Mouse (Mus musculus) heart, adult 11 months (tissue): Measurements from ENCODE around the gene Sidt2.
A peak's percentile ranks its signal among the peaks of the same experiment; 100 is the strongest.

Experiments used
- DNase-seq: peaks from one replicate; pipeline ENCODE4 v3.0.0; 2022

Gene Sidt2

DNA sequence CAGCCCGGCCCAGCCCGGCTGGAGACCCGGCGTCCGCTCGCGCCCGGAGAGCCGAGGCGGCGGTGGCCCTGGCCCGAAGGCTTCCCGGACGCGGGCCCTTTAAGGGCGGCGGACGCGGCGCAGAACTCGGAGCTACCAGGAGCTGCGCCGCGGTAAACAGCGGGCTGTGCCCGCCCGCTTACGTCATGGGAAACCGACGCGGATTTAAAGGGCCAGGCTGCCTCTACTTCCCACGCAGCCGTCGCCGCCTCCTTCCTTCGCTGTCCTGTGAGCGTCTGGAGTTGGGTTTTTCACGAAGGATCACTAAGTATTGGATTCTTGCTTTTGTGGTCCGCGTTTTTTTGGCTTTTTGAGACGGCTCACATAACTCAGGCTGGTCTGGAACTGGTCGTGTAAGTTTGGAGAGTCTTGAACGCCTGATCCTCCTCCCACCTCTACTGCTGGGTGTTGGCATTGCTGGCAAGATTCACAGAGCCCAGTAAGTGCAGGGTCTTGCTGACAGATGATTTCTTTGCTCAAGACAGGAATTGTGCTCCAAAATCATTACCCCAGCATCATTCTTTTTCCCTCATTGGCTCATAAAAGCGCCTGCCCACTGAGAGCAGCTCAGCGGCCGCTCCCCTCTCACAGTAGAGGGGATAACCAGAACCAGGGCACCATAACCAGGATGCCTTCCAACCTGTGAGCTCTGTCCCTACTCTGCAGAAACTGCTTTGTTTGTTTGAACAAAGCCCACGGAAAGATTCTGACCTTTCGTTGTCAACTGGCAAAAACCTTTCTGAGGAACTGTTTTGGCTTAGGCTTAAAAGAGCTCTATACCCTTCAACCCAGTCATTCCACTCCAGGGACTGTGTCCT lies at the start of gene Sidt2:
Sidt2 (minus strand) TSS at position 152 of the 857 bp plus-strand sequence.
- DNase-seq = peak; percentile 99

DNA sequence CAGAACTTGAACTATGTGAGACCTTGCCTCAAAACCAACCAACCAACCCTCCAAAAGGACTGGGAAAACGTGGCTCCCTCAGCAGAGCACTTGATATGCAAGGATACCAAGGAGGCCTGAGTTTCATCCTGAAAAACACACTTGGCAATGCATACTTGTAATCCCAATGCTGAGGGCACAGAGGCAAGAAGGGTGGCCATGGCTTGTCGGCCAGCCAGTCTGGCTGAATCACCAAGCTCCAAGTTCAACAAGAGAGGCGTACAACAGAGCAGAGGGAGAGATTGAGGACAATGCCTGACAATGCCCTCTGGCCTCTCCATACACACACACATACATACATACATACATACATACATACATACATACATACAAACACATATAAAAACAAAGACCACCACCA lies 49.5 kb upstream of the Sidt2 start:
- DNase-seq = no peak

DNA sequence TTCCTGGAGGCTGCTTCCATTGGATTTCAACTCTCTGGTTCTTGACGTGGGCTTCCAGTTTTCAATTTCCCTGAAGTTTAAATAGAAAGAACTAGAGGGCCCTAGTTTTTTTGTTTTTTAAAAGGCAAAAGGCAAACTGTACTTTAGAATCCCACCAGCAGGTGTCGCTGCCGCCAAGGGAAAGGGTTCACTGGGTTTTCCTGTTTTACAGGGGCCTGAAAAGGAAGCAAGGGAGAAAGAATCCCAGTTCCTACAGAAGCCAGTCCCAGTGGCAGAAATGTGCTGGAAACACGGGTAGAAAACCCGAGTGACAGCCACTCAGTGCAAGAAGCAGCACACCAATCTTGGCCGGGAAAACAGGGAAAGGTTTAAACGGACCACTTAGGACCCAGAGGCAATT lies 48.7 kb upstream of the Sidt2 start:
- DNase-seq = peak; percentile 95

DNA sequence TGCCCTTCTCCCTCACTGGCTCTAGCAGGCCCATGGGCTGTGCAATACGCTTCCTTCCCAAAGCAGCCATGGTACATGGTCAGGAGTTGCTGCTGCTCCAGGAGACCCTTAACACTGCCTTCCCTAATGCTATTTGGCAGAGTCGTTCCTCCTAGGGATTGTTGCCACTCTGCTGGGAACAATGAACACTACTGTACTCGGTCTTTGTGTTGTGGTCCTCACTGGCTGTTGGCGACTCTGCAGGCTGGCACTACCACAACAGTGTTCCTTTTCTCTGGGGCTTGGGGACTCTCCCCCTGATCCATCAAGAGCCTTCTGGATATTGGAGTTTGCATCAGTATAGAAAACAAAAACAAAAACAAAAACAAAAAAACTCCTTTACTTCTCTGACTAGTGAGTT lies 44.0 kb upstream of the Sidt2 start:
- no peak for DNase-seq

DNA sequence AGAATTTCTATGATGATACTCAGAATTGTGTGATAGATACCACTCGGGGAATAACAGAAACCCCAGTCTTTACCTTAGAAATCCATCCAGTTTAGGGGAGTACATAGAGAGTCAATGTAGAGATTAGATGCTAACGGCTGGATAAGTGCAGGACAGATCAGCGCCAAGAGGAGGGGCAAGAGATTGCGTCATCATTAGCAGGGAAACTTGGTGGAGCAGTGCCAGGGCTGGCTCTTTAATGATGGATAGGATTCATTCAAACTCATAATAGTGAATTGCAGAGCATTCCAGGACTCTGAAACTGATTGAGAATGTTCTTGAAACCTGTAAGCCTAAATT lies 30.1 kb upstream of the Sidt2 start:
- peak; percentile 97 for DNase-seq

DNA sequence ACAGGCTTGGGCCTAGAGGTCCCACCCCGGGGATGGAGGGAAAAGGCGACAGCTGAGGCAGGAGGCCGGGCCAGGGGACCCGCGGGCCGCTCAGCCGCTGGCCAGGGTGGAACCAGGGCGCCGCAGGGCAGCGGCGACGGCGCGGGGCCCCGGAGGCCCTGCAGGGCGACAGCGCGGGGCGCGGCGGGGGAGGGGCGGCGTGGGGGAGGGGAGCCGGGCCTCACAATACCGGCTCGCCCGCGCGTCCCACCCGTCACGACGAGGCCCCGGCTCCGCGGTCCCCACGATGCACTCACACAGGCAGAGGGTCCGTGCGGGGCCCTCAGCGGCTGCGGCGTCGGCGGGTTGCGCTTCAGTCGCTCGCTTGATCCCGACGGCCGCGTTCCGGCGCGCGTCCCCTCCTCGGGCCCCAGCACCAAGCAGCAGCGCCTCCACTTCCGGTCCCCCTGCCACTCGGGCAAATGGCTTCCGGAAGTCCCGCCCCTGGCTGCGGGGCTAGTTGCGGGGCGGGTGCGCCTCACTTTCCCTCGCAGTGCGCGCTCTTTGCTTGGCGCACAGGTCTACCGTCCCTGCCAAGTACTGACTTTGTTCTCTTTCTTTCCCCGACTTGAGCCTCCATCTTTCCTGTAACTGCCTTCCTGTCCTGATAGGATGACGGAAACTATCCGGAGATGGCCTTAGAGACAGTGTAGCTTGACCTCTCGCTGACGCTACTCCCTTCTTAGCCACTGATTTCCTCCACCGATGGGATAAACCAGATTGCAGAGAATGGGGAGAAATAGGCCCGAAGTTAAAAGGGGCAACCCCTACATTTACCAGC lies 29.6 kb upstream of the Sidt2 start:
- peak; percentile 99 for DNase-seq

DNA sequence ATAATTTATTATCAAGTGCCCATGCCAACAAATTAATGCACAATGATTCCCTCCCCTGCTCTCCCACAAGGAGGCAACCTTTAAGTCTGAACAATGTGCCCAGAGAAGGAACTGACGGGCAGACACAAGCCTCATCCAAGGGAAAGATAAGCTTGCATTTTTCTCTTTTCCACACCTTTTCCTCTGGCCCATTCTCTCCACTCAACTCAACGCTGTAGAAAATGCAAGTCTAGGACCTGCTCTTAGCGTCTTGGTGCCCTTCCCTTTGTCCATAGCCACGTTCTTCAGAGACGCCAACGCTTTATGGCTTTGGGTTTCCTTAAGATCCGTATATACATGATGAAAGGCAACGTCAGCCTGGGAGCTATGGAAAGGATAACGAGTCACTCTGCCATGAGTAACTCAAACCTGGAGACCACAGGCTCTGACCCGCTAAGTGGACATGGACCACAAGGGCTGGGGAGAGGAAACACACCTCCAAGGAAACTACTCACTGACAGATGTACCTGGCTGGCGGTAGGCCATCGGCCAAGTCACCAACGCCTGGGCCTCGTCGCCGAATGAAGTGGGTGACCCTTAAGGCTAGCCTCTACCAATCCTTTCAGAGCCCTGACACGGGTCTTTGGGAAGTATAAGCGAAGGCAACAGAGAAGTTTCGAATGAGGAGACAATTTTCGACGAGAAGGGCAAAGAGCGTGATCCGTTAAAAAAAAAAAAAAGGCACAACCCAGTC lies 28.8 kb upstream of the Sidt2 start:
- peak; percentile 93 for DNase-seq

DNA sequence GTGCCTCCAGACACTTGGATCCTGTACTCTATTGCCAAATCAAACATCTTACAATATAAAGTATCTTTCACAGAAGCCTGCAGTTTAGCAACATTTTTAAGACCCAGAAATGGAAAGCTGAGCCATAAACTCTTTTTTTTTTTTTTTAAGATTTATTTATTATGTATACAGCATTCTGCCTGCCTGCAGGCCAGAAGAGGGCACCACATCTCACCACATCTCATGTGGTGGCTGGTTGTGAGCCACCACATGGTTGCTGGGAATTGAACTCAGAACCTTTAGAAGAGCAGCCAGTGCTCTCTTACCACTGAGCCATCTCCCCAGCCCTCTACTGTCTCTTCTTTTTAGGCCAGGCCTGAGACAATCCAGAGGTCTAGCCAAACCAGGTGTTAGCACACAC lies 26.3 kb upstream of the Sidt2 start:
- DNase-seq = no peak

DNA sequence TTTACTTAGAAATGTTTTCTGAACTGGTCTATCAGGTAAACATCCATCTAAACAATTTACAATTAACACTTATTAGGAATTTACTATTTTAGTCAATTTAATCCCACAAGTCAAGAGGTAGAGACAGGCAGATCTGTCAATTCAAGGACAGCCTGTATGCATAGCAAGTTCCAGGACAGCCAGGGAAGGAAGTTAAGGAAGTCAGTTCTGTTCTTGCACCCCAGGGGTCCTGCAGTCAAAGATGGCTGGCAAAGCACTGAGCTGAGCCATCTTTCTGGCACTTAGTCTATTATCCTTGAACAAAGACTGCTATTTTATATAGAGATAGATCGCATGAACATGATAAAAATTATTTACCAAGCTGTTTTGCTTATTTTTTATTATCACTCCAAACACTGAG lies 25.6 kb upstream of the Sidt2 start:
- no peak for DNase-seq

DNA sequence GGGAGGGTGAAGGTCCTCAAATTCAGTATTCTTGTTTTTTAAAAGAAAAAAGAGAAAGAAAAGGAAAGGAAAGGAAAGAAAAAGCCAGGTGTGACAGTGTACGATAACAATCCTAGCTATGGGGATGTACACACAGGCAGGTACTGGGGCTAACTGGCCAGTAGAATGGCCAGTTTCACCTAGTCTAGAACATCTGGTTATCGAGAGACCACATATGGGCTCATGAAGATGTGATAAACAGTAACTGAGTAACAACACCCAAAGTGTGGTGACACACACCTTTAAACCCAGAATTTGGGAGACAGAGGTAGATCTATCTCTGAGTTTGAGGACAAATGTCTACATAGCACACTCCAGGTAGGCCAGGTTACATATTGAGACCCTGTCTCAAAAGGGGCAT lies 24.7 kb upstream of the Sidt2 start:
- no peak for DNase-seq

DNA sequence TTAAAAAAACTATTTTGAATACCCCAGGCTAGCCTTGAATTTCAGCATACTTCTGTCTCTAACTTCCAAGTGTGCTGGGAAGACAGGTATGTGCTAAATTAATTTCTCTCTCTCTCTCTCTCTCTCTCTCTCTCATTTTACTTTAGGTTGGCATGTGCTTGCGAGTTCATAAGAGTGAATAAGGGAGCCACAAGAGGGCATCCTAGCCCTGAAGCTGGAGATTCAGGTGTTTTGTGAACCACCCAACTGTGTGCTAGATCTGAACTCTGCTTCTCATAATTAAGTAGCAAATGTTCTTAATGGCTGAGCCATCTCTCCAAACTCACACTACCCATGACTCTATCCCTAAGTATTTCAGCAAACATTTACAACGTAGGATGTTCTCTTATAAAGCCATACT lies 21.8 kb upstream of the Sidt2 start:
- no peak for DNase-seq

DNA sequence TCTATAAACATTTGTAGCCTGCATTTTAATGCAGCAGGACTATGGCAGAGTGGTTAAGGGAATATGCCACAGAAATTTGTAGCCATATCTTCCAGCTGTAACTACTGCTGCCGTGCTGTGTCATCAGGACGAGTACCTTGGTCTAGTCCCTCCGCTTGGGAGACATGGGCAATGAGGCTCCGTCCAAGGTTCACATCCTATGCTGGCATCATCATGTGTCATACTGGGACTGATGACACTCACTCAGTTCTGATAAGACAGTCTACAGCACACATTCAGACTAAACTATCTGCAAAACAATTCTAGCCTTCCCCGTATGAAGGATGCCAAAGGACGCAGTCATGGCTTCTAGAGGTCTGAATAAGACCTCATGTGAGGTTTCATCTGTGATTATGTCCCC lies 8.5 kb upstream of the Sidt2 start:
- no peak for DNase-seq

DNA sequence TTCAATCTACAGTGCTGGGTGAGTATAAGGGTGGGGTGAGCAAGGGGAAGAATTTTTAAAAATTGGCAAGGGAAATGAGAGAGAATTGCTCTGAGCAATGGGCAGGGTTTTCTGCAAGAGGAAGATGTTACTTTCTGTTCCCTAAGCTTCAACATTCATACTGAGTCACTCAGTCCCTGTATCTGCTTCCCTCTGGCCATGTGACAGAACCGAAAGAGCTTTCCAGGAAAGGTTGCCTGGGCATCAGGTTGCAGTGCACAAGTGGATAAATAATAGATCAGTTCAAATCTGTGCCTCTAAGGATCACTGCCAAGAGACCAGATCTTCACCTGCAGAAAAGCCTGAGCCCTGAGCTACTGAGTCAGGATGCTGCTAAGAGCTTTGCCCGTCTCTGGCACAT lies 6.8 kb upstream of the Sidt2 start:
- peak; percentile 95 for DNase-seq

DNA sequence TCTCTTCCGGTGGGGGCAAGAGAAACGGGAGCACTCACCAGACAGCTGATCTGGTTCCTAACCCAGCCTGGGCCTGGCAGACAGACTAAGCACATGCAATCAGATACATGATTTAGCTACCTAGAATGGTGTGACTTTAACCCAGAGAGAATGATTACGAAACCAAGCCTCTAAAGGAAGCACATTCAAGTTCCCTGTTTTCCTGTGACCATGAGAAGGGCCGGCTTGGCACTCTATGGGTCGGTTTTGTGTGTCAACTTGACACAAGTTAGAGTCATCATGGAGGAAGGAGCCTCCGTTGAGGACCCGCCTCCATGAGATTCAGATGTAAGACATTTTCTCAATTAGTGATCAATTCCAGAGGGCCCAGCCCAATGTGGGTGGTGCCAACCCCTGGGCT lies 4.6 kb upstream of the Sidt2 start:
- DNase-seq = peak; percentile 94

DNA sequence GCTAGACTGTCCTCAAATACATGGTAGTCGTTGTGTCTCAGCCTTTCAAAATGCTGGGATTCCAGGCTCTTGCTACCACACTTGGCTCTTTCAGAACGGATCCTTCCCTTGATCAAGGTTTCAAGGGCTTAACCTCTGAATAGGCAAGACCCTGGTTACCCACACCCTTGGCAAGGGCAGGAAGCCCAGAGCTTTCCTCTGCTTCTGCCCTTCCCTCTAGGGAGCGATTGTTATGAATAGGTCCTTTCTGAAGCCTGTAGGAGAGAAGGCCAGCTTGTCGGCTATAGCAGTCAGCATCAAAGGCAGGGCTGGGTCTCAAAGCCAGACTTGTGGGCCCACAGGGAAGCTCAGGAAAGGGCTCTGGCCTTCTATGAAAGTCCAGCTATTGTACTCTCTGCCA lies 3.8 kb upstream of the Sidt2 start:
- DNase-seq = peak; percentile 93

DNA sequence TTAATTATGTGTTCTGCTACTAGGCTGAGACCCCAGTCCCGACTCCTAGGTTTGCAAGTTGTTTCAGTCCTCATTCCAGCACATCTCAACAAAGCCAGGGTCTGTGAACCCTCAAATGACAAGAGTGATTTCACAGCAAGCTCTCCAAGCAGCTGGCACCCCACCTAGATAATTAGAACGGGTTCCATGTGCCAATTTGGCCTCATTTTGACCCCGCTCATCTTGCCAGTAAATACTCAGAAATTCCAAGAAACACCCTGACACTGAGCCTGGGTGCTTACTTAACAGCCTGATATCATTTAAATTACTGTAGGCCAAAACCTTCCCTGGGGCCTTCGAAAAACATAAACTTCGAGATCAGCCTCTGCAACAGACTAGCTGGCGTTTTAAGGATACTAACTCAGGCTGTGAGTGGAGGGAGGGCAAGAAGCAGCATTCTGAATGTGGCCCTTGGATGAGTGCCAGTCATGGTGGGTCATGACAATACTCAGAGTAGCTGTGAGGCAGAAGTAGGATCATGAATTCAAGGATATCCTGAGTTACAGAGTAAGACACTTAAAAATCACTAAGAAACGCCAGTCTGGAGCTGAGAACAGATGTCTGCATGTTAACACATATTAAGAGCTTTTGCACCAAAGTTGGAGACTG lies 3.1 kb upstream of the Sidt2 start:
- DNase-seq = peak; percentile 91

DNA sequence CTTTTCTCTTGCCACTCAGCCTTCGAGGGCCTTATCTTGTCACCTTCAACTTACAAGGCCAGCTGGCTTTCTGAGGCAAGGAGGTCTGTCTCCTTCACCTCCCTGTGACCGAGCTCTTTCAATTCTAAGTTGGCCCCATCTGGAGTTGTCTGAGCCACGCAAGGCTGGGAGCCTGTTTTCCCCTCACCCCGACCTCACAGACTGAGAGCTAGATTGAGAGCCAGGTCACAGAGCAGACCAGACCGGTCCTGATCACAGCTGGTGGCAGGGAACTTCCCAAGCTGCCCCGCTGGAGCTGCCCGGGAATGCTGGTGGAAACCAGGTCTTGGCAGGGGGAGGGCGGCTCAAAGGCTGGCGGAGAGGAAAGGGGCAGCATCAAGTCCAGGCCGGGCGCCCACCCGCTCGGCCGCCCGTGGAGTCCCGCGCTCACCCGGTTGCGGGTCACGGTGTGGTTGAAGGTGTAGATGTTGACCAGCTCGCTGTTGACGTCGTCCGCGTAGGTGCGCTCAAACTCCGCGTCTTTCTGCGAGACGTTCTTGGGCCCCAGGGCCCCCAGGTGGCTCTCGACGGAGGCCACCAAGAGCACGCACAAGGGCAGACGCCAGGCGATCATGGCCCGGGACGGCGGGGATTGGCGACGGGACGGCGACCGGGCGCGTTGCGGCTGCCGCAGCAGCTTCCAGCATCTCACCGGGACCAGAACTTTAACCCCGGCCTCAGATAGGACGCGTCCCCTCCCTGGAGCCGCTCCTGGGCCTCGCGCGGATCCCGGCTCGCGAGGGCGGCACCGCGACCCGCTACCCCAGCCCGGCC lies 558 bp downstream of the Sidt2 start:
- DNase-seq = peak; percentile 96

DNA sequence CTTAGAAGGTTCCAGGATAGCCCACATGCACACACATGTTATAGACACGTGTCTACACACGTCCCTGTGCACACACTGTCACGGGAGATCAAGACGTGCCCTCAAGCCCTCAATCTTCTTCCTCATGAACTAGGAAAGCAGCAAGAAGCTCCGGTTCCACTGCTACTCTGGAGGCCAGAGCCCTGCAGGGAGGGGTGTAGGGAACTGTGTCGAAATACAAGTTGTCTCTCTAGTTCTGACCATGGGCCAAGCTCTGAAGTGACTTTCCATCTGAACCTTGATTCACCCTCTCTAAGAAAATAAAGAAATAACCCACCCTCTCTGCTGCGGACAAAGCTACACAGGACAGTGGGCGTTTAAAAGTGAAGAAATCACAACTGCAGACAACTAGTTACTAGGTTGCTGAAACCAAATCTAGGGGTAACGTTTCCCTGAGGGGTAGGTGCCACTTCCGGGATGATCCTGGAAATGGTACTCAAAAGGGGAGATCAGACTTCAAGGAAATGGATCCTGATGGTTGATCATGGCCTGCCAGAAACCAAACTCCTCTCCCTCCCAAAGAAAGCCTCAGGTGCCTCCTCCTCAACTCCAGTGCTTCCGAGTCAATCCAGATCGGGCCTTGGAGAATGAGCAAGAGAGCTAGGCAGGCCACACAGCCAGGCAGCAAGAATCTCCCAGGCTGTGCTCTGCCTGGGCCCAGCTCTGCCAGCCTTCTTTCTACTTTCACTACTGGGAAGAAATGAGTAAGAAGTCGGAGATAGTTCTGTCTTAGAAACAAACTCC lies 1.4 kb downstream of the Sidt2 start:
- peak; percentile 94 for DNase-seq

DNA sequence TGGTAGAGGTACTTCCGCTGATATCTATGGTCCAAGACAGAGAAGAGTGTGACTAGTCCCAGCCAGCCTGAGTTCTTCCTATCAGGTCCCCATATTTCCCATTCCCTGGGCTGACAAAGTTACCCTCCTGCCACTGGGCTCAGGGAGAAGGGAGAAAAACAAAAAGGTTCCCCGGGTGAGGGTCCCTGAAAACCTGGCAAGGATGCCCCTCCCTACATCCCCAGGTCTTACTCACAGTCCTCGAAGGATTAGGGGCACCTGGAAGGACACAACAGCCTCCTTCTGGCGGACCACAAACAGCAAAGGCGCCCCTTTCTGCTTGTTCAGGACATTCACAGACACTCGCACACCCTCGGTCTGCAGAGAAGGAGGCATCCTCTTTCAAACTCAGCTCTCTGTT lies 2.2 kb downstream of the Sidt2 start:
- DNase-seq = peak; percentile 92

DNA sequence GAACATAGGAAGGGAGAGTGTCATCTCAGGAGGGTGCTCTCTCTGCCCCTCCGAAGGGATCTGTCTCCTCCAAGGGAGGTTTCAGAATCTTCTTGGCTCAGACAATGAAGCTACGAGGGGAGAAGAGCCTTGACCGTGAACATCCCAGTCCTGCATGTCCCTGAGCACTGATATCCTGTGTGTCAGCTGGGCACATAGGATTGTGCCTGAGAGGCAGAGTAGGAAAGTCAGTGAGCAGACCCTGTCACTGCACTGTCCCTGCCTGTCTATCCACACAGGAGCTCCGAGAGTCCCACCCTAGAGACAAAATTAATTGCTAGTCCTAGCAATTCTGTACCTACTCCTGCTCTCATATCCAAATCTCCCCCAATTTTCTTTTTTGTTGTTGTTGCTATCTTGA lies 3.0 kb downstream of the Sidt2 start:
- DNase-seq = no peak

DNA sequence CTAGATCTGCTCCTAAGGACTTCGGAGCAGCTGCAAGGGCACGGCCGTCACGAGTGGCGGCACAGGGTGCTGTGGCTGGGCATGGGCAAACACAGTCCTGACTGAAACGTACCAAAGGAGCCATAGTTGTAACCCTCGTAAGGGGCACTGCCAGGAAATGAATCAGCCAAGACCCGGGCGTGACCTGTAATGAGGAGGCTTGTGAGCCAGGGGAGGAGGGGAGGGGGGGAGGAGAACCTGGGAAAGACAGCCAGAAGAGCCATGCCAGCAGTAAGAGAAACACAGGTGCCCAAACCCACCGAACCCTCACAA lies 8.2 kb downstream of the Sidt2 start:
- no peak for DNase-seq
